Mouse (Mus musculus) erythroblast, embryonic 14.5 days (primary cell): Measurements from ENCODE around the gene Hoxc4. TPM values are rescaled to one million over a fixed set of nuclear protein-coding genes. Genes with fewer than 3 reads are reported as not detected.

Source experiments
- H3K27me3 ChIP-seq: 2 replicates; pipeline ENCODE4 v1.6.1; 2012; ENCODE audit warnings: inconsistent platforms; ENCODE audit not compliant: control insufficient read depth
- H3K36me3 ChIP-seq: 2 replicates; pipeline ENCODE4 v1.6.1; 2012; ENCODE audit warnings: mild to moderate bottlenecking, inconsistent platforms; ENCODE audit not compliant: control insufficient read depth
- H3K4me1 ChIP-seq: 2 replicates; pipeline ENCODE4 v1.6.1; 2012; ENCODE audit warnings: inconsistent platforms; ENCODE audit not compliant: control insufficient read depth
- H3K4me3 ChIP-seq: replicated peaks from 2 replicates; pipeline ENCODE3; 2012; ENCODE audit warnings: moderate library complexity, mild to moderate bottlenecking, inconsistent platforms
- H3K9me3 ChIP-seq: 2 replicates; pipeline ENCODE4 v1.6.1; 2012; ENCODE audit warnings: low read length, inconsistent platforms, mixed read lengths; ENCODE audit not compliant: control insufficient read depth
- GATA1 ChIP-seq: IDR thresholded peaks from 2 replicates; pipeline ENCODE4 v1.6.1; 2012; ENCODE audit warnings: low read length, inconsistent platforms, mixed read lengths
- TAL1 ChIP-seq: IDR thresholded peaks from 3 replicates; pipeline ENCODE4 v1.6.1; 2012; ENCODE audit warnings: low read length, inconsistent platforms, mixed read lengths
- polyA plus RNA-seq: library from polyadenylated mRNA; stranded (reverse); fragments of >175 nt; gene quantifications from 2 replicates; pipeline ENCODE4 v1.2.3, GENCODE M21; 2012

Hoxc4 gene
- polyA plus RNA-seq, 1 experiment: 0.02 TPM

DNA sequence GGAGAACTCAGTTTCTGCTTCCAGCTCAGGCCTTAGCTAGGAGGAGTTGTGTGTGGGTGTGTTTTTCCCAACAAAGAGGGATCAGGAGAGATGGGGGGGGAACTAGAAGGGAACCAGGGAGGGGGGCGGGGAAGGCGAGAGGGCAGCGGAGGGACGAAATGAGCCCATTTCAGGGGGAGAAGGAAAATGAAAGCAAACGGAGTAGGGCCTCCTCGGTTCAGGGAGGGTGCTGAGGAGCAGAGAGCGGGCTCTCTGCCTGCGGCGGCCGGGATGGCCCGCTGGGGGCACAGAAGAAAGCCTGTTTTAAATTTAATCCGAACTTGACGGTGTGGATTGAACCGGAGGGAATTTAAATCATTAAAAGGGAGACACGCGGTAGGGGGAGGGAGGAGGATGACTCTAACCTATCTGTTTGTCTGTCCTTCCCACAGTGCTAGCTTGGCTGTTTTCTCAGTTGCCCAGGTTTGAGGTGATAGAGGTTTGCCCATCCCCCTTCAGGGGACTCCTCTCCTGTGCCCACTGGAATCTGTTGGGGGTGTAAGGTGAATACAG is 41.2 kb upstream of the Hoxc4 start:
- Histone ChIP-seq H3K4me1 (no peaks in the 10 kb centered on the region), H3K27me3 (peaks cover 100% of the 10 kb centered on the region), H3K4me3 (no peak overlapping the region), H3K36me3 (no peaks in the 10 kb centered on the region), H3K9me3 (peaks cover 11% of the 10 kb centered on the region; the same call in 1 of the 2 replicates)
- no peak for TF ChIP-seq GATA1
- no peak for TF ChIP-seq TAL1

DNA sequence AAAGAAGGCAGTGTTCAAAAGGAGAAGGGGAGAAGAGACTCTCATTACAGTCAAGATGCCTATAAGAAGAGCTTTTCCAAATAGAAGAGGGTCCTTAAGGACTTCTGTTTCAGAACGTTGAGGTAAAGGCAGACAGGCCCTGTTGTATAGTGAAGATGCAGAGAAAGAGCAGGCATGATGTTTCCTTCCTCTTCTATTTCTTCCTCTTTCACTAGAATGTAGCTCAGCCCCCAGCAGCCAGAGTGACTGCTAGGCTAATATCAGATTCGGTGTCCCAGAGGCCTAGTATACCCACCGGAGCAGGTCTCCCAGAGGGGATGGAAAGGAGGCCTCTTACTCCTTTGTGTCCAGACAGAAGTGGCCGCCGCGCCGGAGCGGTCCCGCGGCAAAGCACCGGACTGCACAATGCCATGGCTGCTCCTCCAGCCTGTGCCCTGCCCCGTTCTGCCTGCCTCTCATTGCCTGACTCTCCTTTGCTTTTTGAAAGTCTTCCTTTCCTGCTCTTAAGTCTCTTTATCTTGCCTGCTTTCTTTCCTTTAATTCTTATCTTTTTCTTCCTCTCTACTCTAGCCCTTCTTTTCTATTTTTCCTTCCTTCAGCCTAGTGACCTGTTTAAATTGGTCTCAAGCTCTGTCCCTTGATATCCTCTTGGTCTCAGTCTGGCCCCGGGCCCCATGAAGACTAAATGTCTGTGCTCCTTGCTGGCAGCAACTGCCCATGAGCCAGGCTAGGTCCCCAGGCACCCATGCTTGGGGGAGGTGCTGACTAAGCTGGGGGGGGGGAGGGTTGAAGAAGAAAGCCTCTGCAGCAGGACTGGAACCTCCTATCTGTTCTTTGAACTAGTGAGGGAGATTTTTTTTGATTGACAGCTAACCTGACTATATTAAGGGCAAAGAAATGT is 39.9 kb upstream of the Hoxc4 start:
- Histone ChIP-seq H3K9me3 (peaks cover 11% of the 10 kb centered on the region; the same call in 1 of the 2 replicates), H3K36me3 (no peaks in the 10 kb centered on the region), H3K4me3 (no peak overlapping the region), H3K27me3 (peaks cover 100% of the 10 kb centered on the region), H3K4me1 (no peaks in the 10 kb centered on the region)
- TF ChIP-seq GATA1: no peak

GRCm38 (mm10) chr15:102979936-102980335 is 38.8 kb upstream of the Hoxc4 start:
- Histone ChIP-seq H3K9me3 (peaks cover 11% of the 10 kb centered on the region; the same call in 1 of the 2 replicates), H3K27me3 (peaks cover 100% of the 10 kb centered on the region), H3K4me3 (no peak overlapping the region), H3K4me1 (no peaks in the 10 kb centered on the region), H3K36me3 (no peaks in the 10 kb centered on the region)
- no peak for TF ChIP-seq GATA1
- TF ChIP-seq TAL1: no peak

DNA sequence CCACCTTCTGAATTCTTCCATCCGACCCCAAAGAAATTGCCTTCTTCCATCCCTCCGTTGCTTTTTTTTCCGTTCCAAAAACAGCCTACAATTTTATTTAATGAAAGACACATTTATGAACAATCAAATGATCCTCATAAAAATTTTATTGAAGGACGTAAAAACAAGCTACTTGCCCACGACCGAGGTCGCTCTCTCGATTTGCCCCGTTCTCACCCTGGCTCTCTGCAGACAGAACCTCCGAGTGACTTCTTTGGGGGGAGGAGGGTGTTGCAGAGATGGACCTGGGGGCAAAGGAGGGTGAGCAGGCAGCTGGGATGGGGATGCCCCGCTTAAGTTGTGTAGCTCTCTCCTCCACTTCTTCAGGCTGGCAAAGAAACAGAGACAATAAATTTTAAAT is 38.4 kb upstream of the Hoxc4 start:
- H3K4me3 ChIP-seq: no peak overlapping the region
- H3K27me3 ChIP-seq: peaks cover 100% of the 10 kb centered on the region
- H3K36me3 ChIP-seq: no peaks in the 10 kb centered on the region
- TF ChIP-seq TAL1: no peak
- no peaks in the 10 kb centered on the region for H3K4me1 ChIP-seq
- H3K9me3 ChIP-seq: peaks cover 11% of the 10 kb centered on the region; the same call in 1 of the 2 replicates

GRCm38 (mm10) chr15:102980912-102981311 is 37.8 kb upstream of the Hoxc4 start:
- no peaks in the 10 kb centered on the region for H3K36me3 ChIP-seq
- H3K4me3 ChIP-seq: no peak overlapping the region
- H3K9me3 ChIP-seq: peaks cover 7% of the 10 kb centered on the region; the same call in 1 of the 2 replicates
- no peak for TF ChIP-seq GATA1
- no peak for TF ChIP-seq TAL1
- no peaks in the 10 kb centered on the region for H3K4me1 ChIP-seq
- peaks cover 100% of the 10 kb centered on the region for H3K27me3 ChIP-seq

GRCm38 (mm10) chr15:102981379-102982288 is 37.1 kb upstream of the Hoxc4 start:
- H3K36me3 ChIP-seq: no peaks in the 10 kb centered on the region
- peaks cover 100% of the 10 kb centered on the region for H3K27me3 ChIP-seq
- peaks cover 7% of the 10 kb centered on the region; the same call in 1 of the 2 replicates for H3K9me3 ChIP-seq
- no peak overlapping the region for H3K4me3 ChIP-seq
- H3K4me1 ChIP-seq: no peaks in the 10 kb centered on the region
- TF ChIP-seq TAL1 (no peak), GATA1 (no peak)

DNA sequence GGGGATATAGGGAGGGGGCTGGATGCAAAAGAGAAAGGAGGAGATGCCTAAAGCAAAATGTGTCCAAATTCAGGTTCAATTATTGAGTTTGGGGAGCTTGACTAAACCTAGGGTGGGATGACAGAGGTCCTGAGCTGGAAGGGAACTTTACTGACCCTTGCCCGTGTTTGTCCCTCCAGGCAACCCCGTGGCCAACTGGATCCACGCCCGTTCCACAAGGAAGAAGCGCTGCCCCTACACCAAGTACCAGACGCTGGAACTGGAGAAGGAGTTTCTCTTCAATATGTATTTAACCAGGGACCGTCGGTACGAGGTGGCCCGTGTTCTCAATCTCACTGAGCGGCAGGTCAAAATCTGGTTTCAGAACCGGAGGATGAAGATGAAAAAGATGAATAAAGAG is 35.0 kb upstream of the Hoxc4 start:
- Histone ChIP-seq H3K4me1 (no peaks in the 10 kb centered on the region), H3K4me3 (no peak overlapping the region), H3K36me3 (no peaks in the 10 kb centered on the region), H3K9me3 (peaks cover 7% of the 10 kb centered on the region; the same call in 1 of the 2 replicates), H3K27me3 (peaks cover 100% of the 10 kb centered on the region)
- no peak for TF ChIP-seq TAL1
- no peak for TF ChIP-seq GATA1

DNA sequence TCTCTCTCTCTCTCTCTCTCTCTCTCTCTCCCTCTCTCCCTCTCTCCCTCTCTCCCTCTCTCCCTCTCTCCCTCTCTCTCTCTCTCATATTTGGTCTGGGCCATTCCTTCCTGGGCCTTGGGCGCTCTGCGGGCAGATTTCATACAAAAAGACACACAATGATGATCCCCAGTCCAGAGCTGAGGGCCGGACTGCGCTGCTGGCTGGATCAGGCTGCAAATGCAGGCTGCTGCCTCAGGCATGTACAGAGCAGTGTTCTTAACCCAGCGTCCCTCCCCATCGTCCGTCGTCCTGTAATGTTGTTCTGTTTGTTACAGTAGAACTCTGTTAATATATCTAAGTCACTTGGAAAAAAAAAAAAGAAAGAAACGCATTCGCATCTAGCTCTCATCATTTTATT is 34.2 kb upstream of the Hoxc4 start:
- peaks cover 100% of the 10 kb centered on the region for H3K27me3 ChIP-seq
- TF ChIP-seq TAL1: no peak
- TF ChIP-seq GATA1: no peak
- peaks cover 7% of the 10 kb centered on the region; the same call in 1 of the 2 replicates for H3K9me3 ChIP-seq
- H3K4me1 ChIP-seq: no peaks in the 10 kb centered on the region
- H3K36me3 ChIP-seq: no peaks in the 10 kb centered on the region
- no peak overlapping the region for H3K4me3 ChIP-seq
